Mouse (Mus musculus): ENCODE results near the gene Atg13. TPM values are rescaled to one million over a fixed set of nuclear protein-coding genes. Genes with fewer than 3 reads are reported as not detected.

Gene Atg13
- polyA plus RNA-seq, 2 experiments: 30.8 to 32.4 TPM

DNA sequence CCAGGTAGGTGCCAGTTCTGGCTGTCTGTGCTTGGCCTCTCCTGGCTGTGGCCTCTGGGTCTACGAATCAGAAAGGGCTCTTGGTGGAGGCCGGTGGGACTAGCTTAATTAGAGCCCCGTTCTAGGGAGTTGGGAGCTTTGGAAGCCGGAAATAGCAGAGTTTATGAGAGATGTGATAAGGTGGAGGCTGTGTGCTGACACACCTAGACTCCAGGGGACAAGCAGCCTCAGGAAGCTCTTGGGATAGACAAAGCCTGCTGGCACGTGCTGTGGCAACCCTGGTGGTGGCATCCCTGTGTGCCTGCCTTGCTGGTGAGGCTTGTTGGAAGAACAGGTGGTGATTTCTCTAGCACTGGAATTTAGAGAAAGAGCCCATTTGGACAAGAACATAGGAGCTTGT lies 55.0 kb downstream of the Atg13 start:
- DNase-seq (ENCODE audit: low spot score) (no peak), ATAC-seq (ENCODE audit: low FRiP score, low read depth) (no peak)
- Histone ChIP-seq H3K27me3 (ENCODE audit: control insufficient read depth, insufficient read depth, low read length) (no peaks in the 10 kb centered on the region), H3K9ac (ENCODE audit: low read depth, low read length, severe bottlenecking) (no peak overlapping the region), H3K4me1 (ENCODE audit: control insufficient read depth, insufficient read depth, low read length) (peaks cover 6% of the 10 kb centered on the region; the same call in 1 of the 2 replicates), H3K4me3 (replicated peaks; ENCODE audit: low read length) (no peak overlapping the region), H3K36me3 (ENCODE audit: control insufficient read depth, insufficient read depth, low read length) (peaks cover 70% of the 10 kb centered on the region), H3K27ac (replicated peaks; ENCODE audit: low read depth, low read length) (no peak overlapping the region), H3K9me3 (ENCODE audit: control insufficient read depth, low read length) (no peaks in the 10 kb centered on the region), H3K4me2 (replicated peaks; ENCODE audit: low read depth, low read length, severe bottlenecking) (no peak overlapping the region)
- WGBS: 84% methylated on average over 5 of the region's 5 CpGs
- no peak for TF ChIP-seq POLR2A (IDR thresholded peaks at IDR 0.05; ENCODE audit: borderline replicate concordance, extremely low read depth, insufficient read depth, insufficient read length)

- TF ChIP-seq POLR2A (IDR thresholded peaks at IDR 0.05; ENCODE audit: borderline replicate concordance, extremely low read depth, insufficient read depth, insufficient read length): no peak
- no peak overlapping the region for H3K9ac ChIP-seq (ENCODE audit: low read depth, low read length, severe bottlenecking)
- H3K27ac ChIP-seq (replicated peaks; ENCODE audit: low read depth, low read length): no peak overlapping the region
- H3K4me3 ChIP-seq (replicated peaks; ENCODE audit: low read length): no peak overlapping the region
- 60% methylated on average over 6 of the region's 6 CpGs for WGBS
- peaks cover 11% of the 10 kb centered on the region for H3K4me1 ChIP-seq (ENCODE audit: control insufficient read depth, insufficient read depth, low read length)
- DNase-seq (ENCODE audit: low spot score): no peak
- H3K36me3 ChIP-seq (ENCODE audit: control insufficient read depth, insufficient read depth, low read length): peaks cover 51% of the 10 kb centered on the region
- H3K9me3 ChIP-seq (ENCODE audit: control insufficient read depth, low read length): no peaks in the 10 kb centered on the region
- H3K27me3 ChIP-seq (ENCODE audit: control insufficient read depth, insufficient read depth, low read length): no peaks in the 10 kb centered on the region
- no peak overlapping the region for H3K4me2 ChIP-seq (replicated peaks; ENCODE audit: low read depth, low read length, severe bottlenecking)
- no peak for ATAC-seq (ENCODE audit: low FRiP score, low read depth)
Observed at GRCm38 (mm10) chr2:91652863-91653262, 57.5 kb downstream of the Atg13 start.

DNA sequence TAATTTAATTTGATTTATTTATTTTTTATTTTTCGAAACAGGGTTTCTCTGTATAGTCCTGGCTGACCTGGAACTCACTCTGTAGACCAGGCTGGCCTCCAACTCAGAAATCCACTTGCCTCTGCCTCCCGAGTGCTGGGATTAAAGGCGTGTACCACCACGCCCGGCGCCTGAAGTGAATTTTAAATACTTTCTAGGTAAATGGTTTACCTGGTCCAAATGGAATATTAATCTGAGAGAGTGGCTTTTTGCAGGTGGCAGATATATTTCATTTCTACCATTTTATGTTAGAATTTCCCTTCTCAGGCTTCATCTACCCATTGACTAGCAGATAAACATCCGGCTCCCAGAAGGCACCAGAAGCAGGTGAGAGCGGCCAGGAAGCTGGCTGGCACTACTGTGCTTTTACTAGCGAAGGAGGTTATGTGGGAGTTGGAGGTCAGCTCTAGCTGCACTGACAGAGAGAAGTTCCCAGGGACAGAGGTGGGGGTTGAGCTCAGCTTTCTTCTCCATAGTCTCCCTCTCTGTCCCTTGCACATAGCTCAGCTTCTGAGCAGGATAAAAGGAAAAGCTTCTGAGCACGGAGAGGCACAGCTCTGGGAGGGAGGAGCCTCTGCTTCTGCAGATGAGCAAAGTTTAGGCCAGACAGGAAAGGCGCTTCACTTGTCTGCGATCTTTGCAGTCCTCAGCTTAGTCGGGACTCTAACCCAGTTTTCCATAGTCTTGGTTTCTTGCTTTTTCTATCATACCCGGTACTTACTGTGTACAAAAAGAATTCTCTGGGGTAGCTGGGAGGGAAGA lies 58.7 kb downstream of the Atg13 start:
- WGBS: 88% methylated on average over 14 of the region's 14 CpGs
- no peak for DNase-seq (ENCODE audit: low spot score)
- ATAC-seq (ENCODE audit: low FRiP score, low read depth): no peak
- Histone ChIP-seq H3K4me3 (replicated peaks; ENCODE audit: low read length) (no peak overlapping the region), H3K27ac (replicated peaks; ENCODE audit: low read depth, low read length) (no peak overlapping the region), H3K36me3 (ENCODE audit: control insufficient read depth, insufficient read depth, low read length) (peaks cover 51% of the 10 kb centered on the region), H3K4me2 (replicated peaks; ENCODE audit: low read depth, low read length, severe bottlenecking) (no peak overlapping the region), H3K9me3 (ENCODE audit: control insufficient read depth, low read length) (no peaks in the 10 kb centered on the region), H3K27me3 (ENCODE audit: control insufficient read depth, insufficient read depth, low read length) (no peaks in the 10 kb centered on the region), H3K4me1 (ENCODE audit: control insufficient read depth, insufficient read depth, low read length) (peaks cover 11% of the 10 kb centered on the region), H3K9ac (ENCODE audit: low read depth, low read length, severe bottlenecking) (no peak overlapping the region)
- no peak for TF ChIP-seq POLR2A (IDR thresholded peaks at IDR 0.05; ENCODE audit: borderline replicate concordance, extremely low read depth, insufficient read depth, insufficient read length)

GRCm38 (mm10) chr2:91650360-91650995 lies 59.9 kb downstream of the Atg13 start:
- Histone ChIP-seq H3K9me3 (ENCODE audit: control insufficient read depth, low read length) (no peaks in the 10 kb centered on the region), H3K9ac (ENCODE audit: low read depth, low read length, severe bottlenecking) (peak overlapping the region; percentile 89), H3K4me3 (replicated peaks; ENCODE audit: low read length) (peak overlapping the region; percentile 71), H3K27me3 (ENCODE audit: control insufficient read depth, insufficient read depth, low read length) (no peaks in the 10 kb centered on the region), H3K36me3 (ENCODE audit: control insufficient read depth, insufficient read depth, low read length) (peaks cover 51% of the 10 kb centered on the region), H3K27ac (replicated peaks; ENCODE audit: low read depth, low read length) (peak overlapping the region; percentile 81), H3K4me1 (ENCODE audit: control insufficient read depth, insufficient read depth, low read length) (peaks cover 11% of the 10 kb centered on the region), H3K4me2 (replicated peaks; ENCODE audit: low read depth, low read length, severe bottlenecking) (peak overlapping the region; percentile 82)
- DNase-seq (ENCODE audit: low spot score): no peak
- TF ChIP-seq POLR2A (IDR thresholded peaks at IDR 0.05; ENCODE audit: borderline replicate concordance, extremely low read depth, insufficient read depth, insufficient read length): no peak
- peak; percentile 46 for ATAC-seq (ENCODE audit: low FRiP score, low read depth)
- WGBS: 13% methylated on average over 16 of the region's 16 CpGs

DNA sequence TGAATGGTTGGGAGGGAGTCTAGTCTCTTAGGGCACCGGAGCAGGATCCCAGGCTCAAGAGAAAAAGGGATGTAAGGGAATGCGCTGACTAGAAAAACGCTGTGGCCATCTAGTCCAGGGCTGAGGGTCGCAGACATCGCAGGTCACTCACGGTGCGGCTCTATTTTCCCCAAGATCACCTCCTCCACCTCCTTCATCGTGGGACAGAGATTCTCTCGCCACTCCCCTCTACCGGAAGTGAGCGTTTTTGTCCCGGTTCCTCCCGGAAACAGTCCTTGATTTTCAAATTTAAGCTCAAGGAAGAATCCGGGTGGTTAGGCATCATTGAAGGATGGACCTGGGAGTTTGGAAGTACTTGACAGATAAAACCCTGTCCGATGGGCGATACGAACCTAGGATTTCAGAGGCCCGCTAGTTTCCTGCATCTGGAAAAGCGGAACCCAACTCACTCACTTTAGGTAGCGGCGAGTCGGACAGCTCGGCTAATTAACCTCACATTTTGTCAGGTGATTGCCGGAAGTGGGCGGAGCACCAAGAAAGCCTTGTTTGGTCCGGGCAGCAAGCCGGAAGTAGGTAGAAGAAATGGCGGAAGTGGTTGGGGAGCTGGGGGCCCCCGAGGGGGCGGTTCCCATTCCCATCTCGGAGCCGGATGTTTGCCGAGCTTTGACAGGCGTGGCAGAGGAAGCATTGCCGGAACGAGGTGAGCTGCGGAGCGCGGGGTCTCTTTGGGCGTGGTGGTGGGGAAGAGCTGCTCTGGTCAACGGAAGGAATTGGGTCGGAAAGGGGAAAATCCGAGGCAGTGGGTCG lies 60.6 kb downstream of the Atg13 start, which contains the start of the genes Zfp408 and Arhgap1:
Gene Zfp408, minus strand, starts transcription at position 239 of the 807 bp plus-strand sequence.
Gene Arhgap1, plus strand, starts transcription at position 308 of the 807 bp plus-strand sequence.
- 0% methylated on average over 44 of the region's 44 CpGs for WGBS
- H3K4me2 ChIP-seq (replicated peaks; ENCODE audit: low read depth, low read length, severe bottlenecking): peak within 1 kb of the TSS; percentile 82
- ATAC-seq (ENCODE audit: low FRiP score, low read depth) (peak; percentile 96), DNase-seq (ENCODE audit: low spot score) (peak; percentile 100)
- H3K9me3 ChIP-seq (ENCODE audit: control insufficient read depth, low read length): no peaks in the 10 kb centered on the region
- TF ChIP-seq POLR2A (IDR thresholded peaks at IDR 0.05; ENCODE audit: borderline replicate concordance, extremely low read depth, insufficient read depth, insufficient read length): peak; percentile 40; the same call in 1 of the 2 replicates
- peaks cover 11% of the 10 kb centered on the region for H3K4me1 ChIP-seq (ENCODE audit: control insufficient read depth, insufficient read depth, low read length)
- peak within 1 kb of the TSS; percentile 89 for H3K9ac ChIP-seq (ENCODE audit: low read depth, low read length, severe bottlenecking)
- peak within 1 kb of the TSS; percentile 71 for H3K4me3 ChIP-seq (replicated peaks; ENCODE audit: low read length)
- H3K36me3 ChIP-seq (ENCODE audit: control insufficient read depth, insufficient read depth, low read length): peaks cover 51% of the 10 kb centered on the region
- H3K27ac ChIP-seq (replicated peaks; ENCODE audit: low read depth, low read length): peak within 1 kb of the TSS; percentile 81
- no peaks in the 10 kb centered on the region for H3K27me3 ChIP-seq (ENCODE audit: control insufficient read depth, insufficient read depth, low read length)
